Mouse (Mus musculus): ENCODE results near the gene Ccdc63. TPM values are rescaled to one million over a fixed set of nuclear protein-coding genes. Genes with fewer than 3 reads are reported as not detected.

Gene Ccdc63
- polyA plus RNA-seq, 1 experiment from 2014 or later, result 0.19 TPM

DNA sequence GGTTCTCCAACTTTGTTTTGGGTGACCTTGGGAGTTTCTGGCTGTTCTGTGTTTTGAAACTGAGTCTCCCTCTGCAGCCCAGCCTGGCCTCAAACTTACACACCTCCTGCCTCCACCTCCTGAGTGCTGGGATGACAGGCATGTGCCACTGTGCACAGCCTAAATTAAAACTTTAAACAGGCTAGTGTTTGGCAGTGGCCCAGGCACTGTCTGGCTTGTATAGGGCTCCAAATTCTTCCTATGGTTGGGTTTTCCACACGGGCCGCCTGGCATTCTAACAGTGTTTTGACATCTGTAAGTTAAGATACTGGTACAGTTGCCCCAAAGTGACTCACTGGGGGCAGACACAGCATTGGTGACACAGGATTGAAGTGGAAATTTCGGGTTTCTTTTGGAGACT lies 54.5 kb downstream of the Ccdc63 start:
- Histone ChIP-seq H3K9ac (ENCODE audit: low read depth, low read length) (no peak overlapping the region), H3K27me3 (replicated peaks; ENCODE audit: control insufficient read depth, insufficient read depth, low read length) (no peaks in the 10 kb centered on the region), H3K27ac (ENCODE audit: low read depth, low read length) (no peak overlapping the region), H3K4me2 (ENCODE audit: low read length) (no peak overlapping the region), H3K36me3 (ENCODE audit: control insufficient read depth, insufficient read depth, low read length) (no peaks in the 10 kb centered on the region), H3K4me1 (ENCODE audit: control insufficient read depth, insufficient read depth, low read depth, low read length) (no peaks in the 10 kb centered on the region), H3K4me3 (ENCODE audit: low read length) (no peak overlapping the region), H3K9me3 (ENCODE audit: control insufficient read depth, low read length) (no peaks in the 10 kb centered on the region)
- 64% methylated on average over 3 of the region's 3 CpGs for WGBS
- ATAC-seq, result no peak

DNA sequence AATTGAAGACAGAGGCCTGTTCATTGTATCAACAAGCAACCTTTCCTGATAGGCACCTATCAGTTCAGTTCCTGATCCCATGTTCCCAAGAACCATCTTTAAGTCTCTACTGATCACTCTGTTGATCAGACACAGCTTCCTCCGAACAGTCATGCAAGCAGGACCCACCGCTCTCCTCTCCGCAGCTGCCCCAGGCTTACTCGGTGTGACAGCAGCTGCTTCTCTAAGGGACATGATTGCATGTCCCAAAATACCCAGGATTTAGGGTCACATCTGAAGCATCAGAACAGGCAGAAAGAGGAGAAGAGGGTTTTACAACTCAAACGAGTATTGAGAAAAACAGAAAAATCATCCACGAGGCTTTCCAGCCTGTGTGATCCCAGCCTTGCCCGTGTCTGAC lies 55.3 kb downstream of the Ccdc63 start:
- Histone ChIP-seq H3K4me3 (ENCODE audit: low read length) (no peak overlapping the region), H3K9me3 (ENCODE audit: control insufficient read depth, low read length) (no peaks in the 10 kb centered on the region), H3K27me3 (replicated peaks; ENCODE audit: control insufficient read depth, insufficient read depth, low read length) (no peaks in the 10 kb centered on the region), H3K4me1 (ENCODE audit: control insufficient read depth, insufficient read depth, low read depth, low read length) (no peaks in the 10 kb centered on the region), H3K4me2 (ENCODE audit: low read length) (no peak overlapping the region), H3K9ac (ENCODE audit: low read depth, low read length) (no peak overlapping the region), H3K27ac (ENCODE audit: low read depth, low read length) (no peak overlapping the region), H3K36me3 (ENCODE audit: control insufficient read depth, insufficient read depth, low read length) (no peaks in the 10 kb centered on the region)
- 70% methylated on average over 7 of the region's 7 CpGs for WGBS
- ATAC-seq, result no peak

DNA sequence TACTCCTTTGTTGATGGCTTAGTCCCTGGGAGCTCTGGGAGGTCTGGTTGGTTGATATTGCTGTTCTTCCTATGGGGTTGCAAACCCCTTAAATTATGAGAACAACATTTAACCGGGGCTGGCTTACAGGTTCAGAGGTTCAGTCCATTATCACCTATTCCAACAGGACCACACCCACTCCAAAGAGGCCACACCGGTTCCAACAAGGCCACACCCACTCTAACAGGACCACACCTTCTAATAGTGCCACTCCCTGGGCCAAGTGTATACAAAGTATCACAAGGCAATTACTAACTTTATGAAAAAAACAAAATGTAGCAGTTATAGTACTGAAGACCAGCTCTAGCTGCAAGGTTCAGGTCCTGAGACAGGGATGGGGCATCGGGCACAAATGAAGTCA lies 56.2 kb downstream of the Ccdc63 start:
- Histone ChIP-seq H3K4me2 (ENCODE audit: low read length) (no peak overlapping the region), H3K9me3 (ENCODE audit: control insufficient read depth, low read length) (no peaks in the 10 kb centered on the region), H3K36me3 (ENCODE audit: control insufficient read depth, insufficient read depth, low read length) (no peaks in the 10 kb centered on the region), H3K27ac (ENCODE audit: low read depth, low read length) (no peak overlapping the region), H3K4me1 (ENCODE audit: control insufficient read depth, insufficient read depth, low read depth, low read length) (no peaks in the 10 kb centered on the region), H3K4me3 (ENCODE audit: low read length) (no peak overlapping the region), H3K9ac (ENCODE audit: low read depth, low read length) (no peak overlapping the region), H3K27me3 (replicated peaks; ENCODE audit: control insufficient read depth, insufficient read depth, low read length) (no peaks in the 10 kb centered on the region)
- ATAC-seq, result no peak
- WGBS, result 76% methylated on average over 3 of the region's 3 CpGs

DNA sequence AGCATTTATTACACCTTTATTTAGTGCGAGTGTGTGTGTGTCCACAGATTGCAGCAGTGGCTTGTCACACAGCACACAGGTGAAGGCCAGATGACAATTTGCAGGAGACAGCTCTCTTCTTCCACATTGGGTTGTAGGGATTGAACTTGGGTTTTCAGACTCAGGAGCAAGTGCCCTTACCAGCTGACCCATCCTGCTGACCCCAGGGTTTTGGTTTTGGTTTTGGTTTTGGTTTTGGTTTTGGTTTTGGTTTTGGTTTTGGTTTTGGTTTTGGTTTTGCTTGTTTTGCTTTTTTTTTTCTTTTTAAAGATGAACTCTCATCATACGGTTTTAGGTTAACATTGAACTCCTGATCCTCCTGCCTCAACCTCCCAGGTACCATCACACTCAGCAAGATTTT lies 57.3 kb downstream of the Ccdc63 start:
- no peaks in the 10 kb centered on the region for H3K36me3 ChIP-seq (ENCODE audit: control insufficient read depth, insufficient read depth, low read length)
- no peak overlapping the region for H3K9ac ChIP-seq (ENCODE audit: low read depth, low read length)
- H3K4me2 ChIP-seq (ENCODE audit: low read length), result no peak overlapping the region
- ATAC-seq, result no peak
- H3K27ac ChIP-seq (ENCODE audit: low read depth, low read length), result no peak overlapping the region
- no peaks in the 10 kb centered on the region for H3K4me1 ChIP-seq (ENCODE audit: control insufficient read depth, insufficient read depth, low read depth, low read length)
- H3K4me3 ChIP-seq (ENCODE audit: low read length), result no peak overlapping the region
- WGBS, result 94% methylated on average over 2 of the region's 2 CpGs
- no peaks in the 10 kb centered on the region for H3K27me3 ChIP-seq (replicated peaks; ENCODE audit: control insufficient read depth, insufficient read depth, low read length)
- H3K9me3 ChIP-seq (ENCODE audit: control insufficient read depth, low read length), result no peaks in the 10 kb centered on the region

DNA sequence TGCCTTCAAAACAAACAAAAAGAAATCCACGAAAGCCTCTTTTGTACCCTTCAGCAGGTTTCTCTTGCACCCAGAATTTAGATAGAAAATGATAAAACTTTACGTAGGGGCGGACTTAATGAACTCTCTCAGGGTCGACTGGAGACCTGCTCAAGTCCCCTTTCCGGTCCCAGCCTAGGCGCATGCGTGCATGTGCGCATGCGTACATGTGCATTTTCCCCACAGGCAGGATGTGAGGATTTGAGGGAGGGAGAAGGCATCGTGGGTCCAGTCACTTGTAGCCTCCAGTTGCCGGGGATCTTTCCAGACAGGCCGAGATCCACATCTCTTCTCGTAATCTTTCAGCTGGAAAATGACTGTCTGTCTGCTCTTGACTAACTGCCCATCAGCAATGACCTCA lies 59.2 kb downstream of the Ccdc63 start:
- Histone ChIP-seq H3K4me1 (ENCODE audit: control insufficient read depth, insufficient read depth, low read depth, low read length) (no peaks in the 10 kb centered on the region), H3K4me2 (ENCODE audit: low read length) (no peak overlapping the region), H3K27me3 (replicated peaks; ENCODE audit: control insufficient read depth, insufficient read depth, low read length) (no peaks in the 10 kb centered on the region), H3K36me3 (ENCODE audit: control insufficient read depth, insufficient read depth, low read length) (no peaks in the 10 kb centered on the region), H3K4me3 (ENCODE audit: low read length) (no peak overlapping the region), H3K27ac (ENCODE audit: low read depth, low read length) (no peak overlapping the region), H3K9me3 (ENCODE audit: control insufficient read depth, low read length) (no peaks in the 10 kb centered on the region), H3K9ac (ENCODE audit: low read depth, low read length) (no peak overlapping the region)
- WGBS, result 89% methylated on average over 13 of the region's 13 CpGs
- ATAC-seq, result no peak

DNA sequence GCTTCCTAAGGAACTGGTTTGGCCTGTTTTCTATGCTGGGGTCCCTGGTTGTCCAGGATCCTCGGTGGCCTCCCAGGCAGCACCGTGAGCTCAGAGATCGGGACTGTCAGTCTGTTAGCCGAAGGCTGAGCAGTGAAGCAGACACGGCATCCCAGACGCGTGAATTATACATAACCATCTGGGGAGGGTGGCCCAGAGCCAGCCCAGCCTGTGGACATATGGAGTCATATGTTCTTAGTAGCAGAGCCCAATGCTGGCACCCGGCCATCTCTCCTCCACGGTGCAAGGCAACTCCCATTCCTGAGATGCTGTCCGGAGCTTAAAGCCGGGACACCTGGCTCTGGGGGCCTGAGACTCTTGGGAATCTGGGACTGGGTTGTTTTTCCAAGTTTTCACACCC lies 59.7 kb downstream of the Ccdc63 start:
- ATAC-seq, result peak; percentile 70; the same call in 1 of the 2 replicates
- peak overlapping the region; percentile 64; the same call in 1 of the 2 replicates for H3K27ac ChIP-seq (ENCODE audit: low read depth, low read length)
- 40% methylated on average over 11 of the region's 11 CpGs for WGBS
- no peak overlapping the region for H3K9ac ChIP-seq (ENCODE audit: low read depth, low read length)
- no peak overlapping the region for H3K4me2 ChIP-seq (ENCODE audit: low read length)
- H3K9me3 ChIP-seq (ENCODE audit: control insufficient read depth, low read length), result no peaks in the 10 kb centered on the region
- no peaks in the 10 kb centered on the region for H3K27me3 ChIP-seq (replicated peaks; ENCODE audit: control insufficient read depth, insufficient read depth, low read length)
- H3K4me1 ChIP-seq (ENCODE audit: control insufficient read depth, insufficient read depth, low read depth, low read length), result no peaks in the 10 kb centered on the region
- H3K4me3 ChIP-seq (ENCODE audit: low read length), result no peak overlapping the region
- no peaks in the 10 kb centered on the region for H3K36me3 ChIP-seq (ENCODE audit: control insufficient read depth, insufficient read depth, low read length)

DNA sequence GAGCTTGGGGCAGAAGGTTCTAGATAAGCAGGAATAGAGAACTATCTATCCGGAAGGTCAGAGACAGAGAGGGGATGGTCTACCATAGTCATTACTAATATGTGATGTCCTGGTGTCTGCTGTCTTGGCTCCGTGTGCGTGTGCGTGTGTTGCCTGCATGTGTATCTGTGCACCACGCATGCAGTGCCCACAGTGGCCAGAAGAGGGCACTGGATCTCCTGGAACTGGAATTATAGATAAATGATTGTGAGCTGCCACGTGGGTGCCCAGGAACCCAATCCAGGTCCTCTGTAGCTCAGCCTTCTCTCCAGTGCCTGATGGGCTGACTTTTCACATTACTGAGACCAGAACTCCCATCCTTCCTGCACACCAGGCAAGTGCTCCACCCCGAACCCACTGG lies 60.8 kb downstream of the Ccdc63 start:
- Histone ChIP-seq H3K36me3 (ENCODE audit: control insufficient read depth, insufficient read depth, low read length) (no peaks in the 10 kb centered on the region), H3K4me1 (ENCODE audit: control insufficient read depth, insufficient read depth, low read depth, low read length) (no peaks in the 10 kb centered on the region), H3K27ac (ENCODE audit: low read depth, low read length) (no peak overlapping the region), H3K9ac (ENCODE audit: low read depth, low read length) (no peak overlapping the region), H3K9me3 (ENCODE audit: control insufficient read depth, low read length) (no peaks in the 10 kb centered on the region), H3K4me3 (ENCODE audit: low read length) (no peak overlapping the region), H3K27me3 (replicated peaks; ENCODE audit: control insufficient read depth, insufficient read depth, low read length) (no peaks in the 10 kb centered on the region), H3K4me2 (ENCODE audit: low read length) (no peak overlapping the region)
- 87% methylated on average over 7 of the region's 7 CpGs for WGBS
- ATAC-seq, result no peak

DNA sequence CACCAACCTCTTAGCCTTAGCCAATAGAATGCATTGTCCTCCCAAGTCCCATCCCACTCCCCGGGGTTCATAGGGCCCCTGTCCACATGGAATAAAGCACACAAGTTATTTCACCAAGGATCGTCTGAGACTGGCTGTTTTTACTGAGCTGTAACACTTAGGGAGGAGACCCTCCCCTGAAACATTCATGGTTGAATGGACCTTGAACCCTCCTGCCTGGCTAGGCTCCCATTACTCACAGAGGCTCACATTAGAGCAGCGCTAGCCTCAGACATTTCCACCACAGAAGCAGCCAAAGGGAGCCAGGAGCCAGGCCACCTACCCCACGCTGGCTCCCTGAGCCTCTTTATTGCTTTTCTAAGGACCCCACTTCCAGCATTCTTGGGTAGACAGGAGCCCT lies 63.4 kb downstream of the Ccdc63 start:
- no peaks in the 10 kb centered on the region for H3K36me3 ChIP-seq (ENCODE audit: control insufficient read depth, insufficient read depth, low read length)
- no peaks in the 10 kb centered on the region for H3K9me3 ChIP-seq (ENCODE audit: control insufficient read depth, low read length)
- no peak overlapping the region for H3K27ac ChIP-seq (ENCODE audit: low read depth, low read length)
- no peak overlapping the region for H3K4me2 ChIP-seq (ENCODE audit: low read length)
- H3K4me3 ChIP-seq (ENCODE audit: low read length), result no peak overlapping the region
- ATAC-seq, result no peak
- no peak overlapping the region for H3K9ac ChIP-seq (ENCODE audit: low read depth, low read length)
- H3K27me3 ChIP-seq (replicated peaks; ENCODE audit: control insufficient read depth, insufficient read depth, low read length), result no peaks in the 10 kb centered on the region
- no peaks in the 10 kb centered on the region for H3K4me1 ChIP-seq (ENCODE audit: control insufficient read depth, insufficient read depth, low read depth, low read length)
- WGBS, result 72% methylated on average over 4 of the region's 4 CpGs

DNA sequence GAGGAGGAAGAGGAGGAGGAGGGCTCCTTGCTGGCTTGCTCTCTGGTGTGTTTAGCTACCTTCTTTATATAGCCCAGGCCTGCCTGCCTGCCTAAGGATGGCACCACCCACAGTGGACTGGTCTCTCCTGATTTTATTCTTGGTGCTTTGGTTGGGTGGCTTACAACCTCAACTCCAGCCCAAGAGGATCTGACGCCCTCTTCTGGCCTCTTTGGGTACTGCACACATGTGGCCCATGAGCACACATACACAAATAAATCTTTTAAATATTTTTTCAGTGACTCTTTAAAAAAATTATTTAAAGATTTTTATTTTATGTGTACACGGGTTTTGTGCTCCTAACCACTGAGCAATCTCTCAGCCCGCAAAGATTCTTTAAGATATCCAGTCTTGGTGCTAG lies 64.9 kb downstream of the Ccdc63 start:
- Histone ChIP-seq H3K9ac (ENCODE audit: low read depth, low read length) (no peak overlapping the region), H3K4me2 (ENCODE audit: low read length) (no peak overlapping the region), H3K9me3 (ENCODE audit: control insufficient read depth, low read length) (no peaks in the 10 kb centered on the region), H3K27ac (ENCODE audit: low read depth, low read length) (no peak overlapping the region), H3K4me1 (ENCODE audit: control insufficient read depth, insufficient read depth, low read depth, low read length) (no peaks in the 10 kb centered on the region), H3K27me3 (replicated peaks; ENCODE audit: control insufficient read depth, insufficient read depth, low read length) (no peaks in the 10 kb centered on the region), H3K4me3 (ENCODE audit: low read length) (no peak overlapping the region), H3K36me3 (ENCODE audit: control insufficient read depth, insufficient read depth, low read length) (no peaks in the 10 kb centered on the region)
- no peak for ATAC-seq
- WGBS, result 53% methylated on average over 3 of the region's 3 CpGs

DNA sequence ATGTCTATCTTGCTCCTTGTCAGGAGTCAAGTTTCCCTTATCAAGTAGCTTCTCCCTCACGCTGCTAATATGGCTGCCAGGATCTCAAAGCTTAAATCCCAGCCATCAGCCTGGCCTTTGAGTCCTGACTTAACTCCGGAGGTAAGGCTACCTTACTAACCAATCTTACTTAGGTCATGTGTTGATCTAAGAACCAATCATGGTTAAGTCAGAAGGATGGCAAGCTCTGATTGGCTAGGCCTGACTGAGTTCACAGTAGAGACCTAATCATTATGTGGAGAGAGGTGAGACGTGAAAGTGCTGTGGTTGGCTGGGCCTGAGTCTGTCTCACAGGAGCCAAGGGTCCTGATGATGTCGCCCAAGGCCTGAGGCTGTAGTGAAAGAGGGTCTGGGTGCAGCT lies 68.6 kb downstream of the Ccdc63 start:
- Histone ChIP-seq H3K4me2 (ENCODE audit: low read length) (no peak overlapping the region), H3K9me3 (ENCODE audit: control insufficient read depth, low read length) (no peaks in the 10 kb centered on the region), H3K27me3 (replicated peaks; ENCODE audit: control insufficient read depth, insufficient read depth, low read length) (no peaks in the 10 kb centered on the region), H3K36me3 (ENCODE audit: control insufficient read depth, insufficient read depth, low read length) (no peaks in the 10 kb centered on the region), H3K9ac (ENCODE audit: low read depth, low read length) (no peak overlapping the region), H3K27ac (ENCODE audit: low read depth, low read length) (no peak overlapping the region), H3K4me3 (ENCODE audit: low read length) (no peak overlapping the region), H3K4me1 (ENCODE audit: control insufficient read depth, insufficient read depth, low read depth, low read length) (no peaks in the 10 kb centered on the region)
- 80% methylated on average over 4 of the region's 4 CpGs for WGBS
- no peak for ATAC-seq

Data from hindbrain, embryonic 16.5 days (tissue).